ENCODE assay signal across 23 mouse cellular contexts in the genomic region with DNA sequence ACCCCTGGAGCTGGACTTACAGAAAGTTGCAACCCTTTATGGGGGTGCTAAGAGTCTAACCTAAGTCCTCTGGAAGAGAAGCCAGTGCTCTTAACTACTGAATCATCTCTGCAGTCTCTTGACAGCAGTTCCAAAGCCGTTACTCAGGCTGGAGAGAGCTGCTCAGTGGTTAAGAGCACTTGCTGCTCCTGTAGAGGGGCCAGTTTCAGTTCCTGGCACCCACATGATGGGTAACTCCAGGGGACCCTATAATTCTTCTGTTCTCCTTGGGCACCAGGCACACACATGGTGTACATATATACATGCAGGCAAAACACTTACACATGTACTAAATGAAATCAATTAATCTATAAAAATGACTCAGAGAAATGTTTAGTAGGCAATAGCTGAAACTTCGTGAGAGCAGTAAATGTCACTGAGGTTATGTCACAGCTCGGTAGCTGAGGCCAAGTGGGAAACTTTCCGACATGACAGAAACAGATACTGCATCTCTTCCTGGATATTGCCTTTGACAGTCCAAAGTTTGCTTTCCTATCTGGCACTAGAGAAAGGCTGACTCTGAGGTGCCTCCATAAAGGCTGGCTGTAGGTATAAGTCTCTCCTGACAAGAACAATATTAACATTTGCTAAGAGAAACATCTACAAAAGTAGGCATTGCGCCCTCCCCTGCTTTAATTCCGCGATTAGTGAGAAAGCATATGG. TPM values are rescaled to one million over a fixed set of nuclear protein-coding genes. Genes with fewer than 3 reads are reported as not detected.
DNase-seq lines count a peak whose midpoint lies in the region; ATAC-seq lines count a peak whose summit lies in the region.
"Had no signal": no experiment of that assay in that cellular context is flagged by ENCODE, and none has a peak within 500 bp of the region (broad histone marks: within the 10 kb centered on the region; RNA-seq: fewer than 3 reads in every experiment).

No protein-coding gene starts in this region.

- H3K4me1 ChIP-seq in forebrain, embryonic 13.5 days: peaks cover 36% of the 10 kb centered on the region
- H3K4me1 ChIP-seq in forebrain, embryonic 10.5 days: peaks cover 30% of the 10 kb centered on the region
- peaks cover 39% of the 10 kb centered on the region for H3K4me1 ChIP-seq in kidney, embryonic 16.5 days (ENCODE audit: insufficient read depth, low read length)
- peaks cover 13% of the 10 kb centered on the region for H3K4me1 ChIP-seq in heart, embryonic 12.5 days (replicated peaks)

- no peaks in the 10 kb centered on the region for H3K9me3 ChIP-seq in forebrain, embryonic 13.5 days (replicated peaks)
- no peaks in the 10 kb centered on the region for H3K9me3 ChIP-seq in forebrain, embryonic 10.5 days
- H3K9me3 ChIP-seq in kidney, embryonic 16.5 days (ENCODE audit: low read length): no peaks in the 10 kb centered on the region
- no peaks in the 10 kb centered on the region for H3K9me3 ChIP-seq in heart, embryonic 12.5 days (replicated peaks)
- H3K9me3 ChIP-seq: heart, embryonic 13.5 days; limb, embryonic 15.5 days; neural tube, embryonic 13.5 days had no signal

- H3K4me3 ChIP-seq in forebrain, embryonic 13.5 days: no peak overlapping the region
- H3K4me3 ChIP-seq in forebrain, embryonic 10.5 days: no peak overlapping the region
- H3K4me3 ChIP-seq in kidney, embryonic 16.5 days (ENCODE audit: low read length): 0 out of 2 replicates have a peak overlapping the region, but pooled peaks have one; percentile 78
- no peak overlapping the region for H3K4me3 ChIP-seq in heart, embryonic 12.5 days
- H3K4me3 ChIP-seq: heart, embryonic 13.5 days; limb, embryonic 15.5 days; neural tube, embryonic 13.5 days had no signal

- ATAC-seq in forebrain, embryonic 13.5 days: no peak
- no peak for ATAC-seq in kidney, embryonic 16.5 days (ENCODE audit: low FRiP score, low TSS enrichment)
- peak; percentile 57 for ATAC-seq in granulocyte monocyte progenitor cell, adult 5-6 weeks (replicated peaks; ENCODE audit: poor library complexity, severe bottlenecking)
- 0 out of 2 replicates have a peak, but pooled peaks have one; percentile 41 for ATAC-seq in megakaryocyte, adult 5-6 weeks (ENCODE audit: poor library complexity, severe bottlenecking)
- ATAC-seq in heart, embryonic 12.5 days (ENCODE audit: insufficient number of reproducible peaks, low FRiP score): no peak

- H3K9ac ChIP-seq in forebrain, embryonic 13.5 days: no peak overlapping the region
- H3K9ac ChIP-seq in kidney, embryonic 16.5 days (replicated peaks; ENCODE audit: low read length): no peak overlapping the region
- H3K9ac ChIP-seq in heart, embryonic 12.5 days: no peak overlapping the region
- H3K9ac ChIP-seq: heart, embryonic 13.5 days; limb, embryonic 15.5 days; neural tube, embryonic 13.5 days had no signal

- DNase-seq in forebrain, embryonic 10.5 days (ENCODE audit: extremely low spot score, low spot score): no peak
- no peak for DNase-seq in kidney, postnatal 36 days
- DNase-seq in thymus, postnatal 25 days: no peak
- DNase-seq: adrenal gland, postnatal 10 days; cerebellum, adult 11 months; cerebellum, postnatal 14 days; gastrocnemius, postnatal 36 days; heart, postnatal 4 days; layer of hippocampus, postnatal 36 days; lung, postnatal 14 days; right cerebral cortex, postnatal 14 days; thymus, postnatal 4 days had no signal

- H3K36me3 ChIP-seq in forebrain, embryonic 13.5 days (ENCODE audit: poor library complexity, severe bottlenecking): no peaks in the 10 kb centered on the region
- no peaks in the 10 kb centered on the region for H3K36me3 ChIP-seq in forebrain, embryonic 10.5 days (replicated peaks)
- H3K36me3 ChIP-seq in kidney, embryonic 16.5 days (ENCODE audit: insufficient read depth, low read length): no peaks in the 10 kb centered on the region
- no peaks in the 10 kb centered on the region for H3K36me3 ChIP-seq in heart, embryonic 12.5 days
- H3K36me3 ChIP-seq: heart, embryonic 13.5 days; limb, embryonic 15.5 days; neural tube, embryonic 13.5 days had no signal

- H3K4me2 ChIP-seq in forebrain, embryonic 13.5 days: peak overlapping the region; percentile 98
- peak overlapping the region; percentile 85 for H3K4me2 ChIP-seq in kidney, embryonic 16.5 days (replicated peaks; ENCODE audit: low read depth, low read length)
- H3K4me2 ChIP-seq in heart, embryonic 12.5 days: no peak overlapping the region
- H3K4me2 ChIP-seq: heart, embryonic 13.5 days; limb, embryonic 15.5 days had no signal

- peaks cover 28% of the 10 kb centered on the region; the same call in 1 of the 2 replicates for H3K27me3 ChIP-seq in forebrain, embryonic 13.5 days
- peaks cover 50% of the 10 kb centered on the region for H3K27me3 ChIP-seq in forebrain, embryonic 10.5 days (ENCODE audit: poor library complexity, severe bottlenecking)
- H3K27me3 ChIP-seq in kidney, embryonic 16.5 days (ENCODE audit: insufficient read depth, low read length): no peaks in the 10 kb centered on the region
- peaks cover 9% of the 10 kb centered on the region; the same call in 1 of the 2 replicates for H3K27me3 ChIP-seq in heart, embryonic 12.5 days (replicated peaks)
- H3K27me3 ChIP-seq: limb, embryonic 15.5 days had no signal

- WGBS in forebrain, embryonic 13.5 days: 51% methylated on average over 7 of the region's 7 CpGs
- 61% methylated on average over 7 of the region's 7 CpGs for WGBS in forebrain, embryonic 10.5 days
- 36% methylated on average over 7 of the region's 7 CpGs for WGBS in kidney, embryonic 16.5 days
- WGBS in heart, embryonic 12.5 days: 48% methylated on average over 7 of the region's 7 CpGs

- no peak overlapping the region for H3K27ac ChIP-seq in forebrain, embryonic 13.5 days
- H3K27ac ChIP-seq in forebrain, embryonic 10.5 days: no peak overlapping the region
- no peak overlapping the region for H3K27ac ChIP-seq in kidney, embryonic 16.5 days (ENCODE audit: low read length)
- H3K27ac ChIP-seq in heart, embryonic 12.5 days (ENCODE audit: poor library complexity, severe bottlenecking): no peak overlapping the region
- H3K27ac ChIP-seq: heart, embryonic 13.5 days; limb, embryonic 15.5 days; neural tube, embryonic 13.5 days had no signal

RNA-seq across cellular contexts. Expression of a gene that starts 2.3 kb away (rescaled TPM):
- 5.1 TPM in 2 replicates for polyA plus RNA-seq in forebrain, embryonic 13.5 days (2015; fragmentation: Nextera tagmentation; extraction: Ambion mirVana)
- polyA plus RNA-seq in forebrain, embryonic 10.5 days (2016; fragmentation: Nextera tagmentation; extraction: Ambion mirVana): 3.2 and 3.7 TPM in 2 replicates
- 24.2 and 26.1 TPM in 2 replicates for polyA plus RNA-seq in kidney, embryonic 16.5 days (2015; fragmentation: Nextera tagmentation; extraction: Ambion mirVana)
- total RNA-seq in granulocyte monocyte progenitor cell, adult 5-6 weeks (2014; fragmentation: Nextera tagmentation): 2.4 and 2.9 TPM in 2 replicates
- total RNA-seq in granulocyte monocyte progenitor cell, adult 5-6 weeks (2017): 4.7 and 11.6 TPM in 2 replicates
- 14.2 and 15.3 TPM in 2 replicates for total RNA-seq in megakaryocyte, adult 5-6 weeks (2015)
- total RNA-seq in megakaryocyte, adult 5-6 weeks (2017): 14.0 and 20.2 TPM in 2 replicates
- polyA plus RNA-seq in heart, embryonic 12.5 days (2016; fragmentation: Nextera tagmentation; extraction: Ambion mirVana): 3.9 and 4.6 TPM in 2 replicates

RNA-seq across cellular contexts. Expression of a gene that starts 24.2 kb away (rescaled TPM):
- not detected in 2 replicates for polyA plus RNA-seq in forebrain, embryonic 13.5 days (2015; fragmentation: Nextera tagmentation; extraction: Ambion mirVana)
- 0.12 and 0.14 TPM in 2 replicates for polyA plus RNA-seq in forebrain, embryonic 10.5 days (2016; fragmentation: Nextera tagmentation; extraction: Ambion mirVana)
- 0.19 TPM in 1 of 2 replicates, not detected in the other for polyA plus RNA-seq in kidney, embryonic 16.5 days (2015; fragmentation: Nextera tagmentation; extraction: Ambion mirVana)
- not detected in 2 replicates for total RNA-seq in granulocyte monocyte progenitor cell, adult 5-6 weeks (2014; fragmentation: Nextera tagmentation)
- total RNA-seq in granulocyte monocyte progenitor cell, adult 5-6 weeks (2017): not detected in 2 replicates
- total RNA-seq in megakaryocyte, adult 5-6 weeks (2015): not detected in 2 replicates
- not detected in 2 replicates for total RNA-seq in megakaryocyte, adult 5-6 weeks (2017)
- polyA plus RNA-seq in heart, embryonic 12.5 days (2016; fragmentation: Nextera tagmentation; extraction: Ambion mirVana): not detected in 2 replicates
- total RNA-seq: adrenal gland, postnatal 10 days; gastrocnemius, postnatal 36 days; heart, postnatal 4 days; layer of hippocampus, postnatal 36 days; left cerebral cortex, postnatal 25 days had no signal
- polyA plus RNA-seq: brain, embryonic 14.5 days; frontal cortex, adult 2 months; heart, embryonic 13.5 days; neural tube, embryonic 13.5 days had no signal

RNA-seq across cellular contexts. Expression of a gene that starts 28.4 kb away (rescaled TPM):
- 66.0 and 66.1 TPM in 2 replicates for polyA plus RNA-seq in forebrain, embryonic 13.5 days (2015; fragmentation: Nextera tagmentation; extraction: Ambion mirVana)
- polyA plus RNA-seq in forebrain, embryonic 10.5 days (2016; fragmentation: Nextera tagmentation; extraction: Ambion mirVana): 54.2 and 54.7 TPM in 2 replicates
- polyA plus RNA-seq in kidney, embryonic 16.5 days (2015; fragmentation: Nextera tagmentation; extraction: Ambion mirVana): 31.4 and 36.8 TPM in 2 replicates
- total RNA-seq in granulocyte monocyte progenitor cell, adult 5-6 weeks (2014; fragmentation: Nextera tagmentation): 18.3 and 21.3 TPM in 2 replicates
- 7.9 and 10.5 TPM in 2 replicates for total RNA-seq in granulocyte monocyte progenitor cell, adult 5-6 weeks (2017)
- 10.6 and 14.6 TPM in 2 replicates for total RNA-seq in megakaryocyte, adult 5-6 weeks (2015)
- 3.0 and 6.7 TPM in 2 replicates for total RNA-seq in megakaryocyte, adult 5-6 weeks (2017)
- 34.5 and 34.6 TPM in 2 replicates for polyA plus RNA-seq in heart, embryonic 12.5 days (2016; fragmentation: Nextera tagmentation; extraction: Ambion mirVana)

Comparison
In these comparisons a context has a peak if more than half of its experiments do, and no peak if none do; other contexts are left out.
1. ATAC-seq: peak in granulocyte monocyte progenitor cell, adult 5-6 weeks (single experiment) and megakaryocyte, adult 5-6 weeks (single experiment); none in forebrain, embryonic 13.5 days (single experiment), kidney, embryonic 16.5 days (single experiment) and heart, embryonic 12.5 days (single experiment).